In genomic region chr14:54180271-54180670, GRCm38 (mm10) we compare ENCODE assay signal across 11 mouse cellular contexts.
DNase-seq lines count a peak whose midpoint lies in the region; ATAC-seq lines count a peak whose summit lies in the region.
"Had no signal": no experiment of that assay in that cellular context is flagged by ENCODE, and none has a peak within 500 bp of the region (broad histone marks: within the 10 kb centered on the region; RNA-seq: fewer than 3 reads in every experiment).

No protein-coding gene starts in this region.

- 47% methylated on average over 3 of the region's 3 CpGs for WGBS in heart, embryonic 14.5 days
- 45% methylated on average over 3 of the region's 3 CpGs for WGBS in heart, embryonic 15.5 days

- H3K4me1 ChIP-seq in heart, embryonic 14.5 days (ENCODE audit: control insufficient read depth in 2 of 2, insufficient read depth in 2 of 2, low read length in 2 of 2): peaks cover 11 to 32% of the 10 kb centered on the region in 2 experiments
- H3K4me1 ChIP-seq in heart, embryonic 15.5 days (replicated peaks): peaks cover 23% of the 10 kb centered on the region

- no peaks in the 10 kb centered on the region for H3K36me3 ChIP-seq in heart, embryonic 14.5 days (ENCODE audit: control insufficient read depth, insufficient read depth, low read length)
- H3K36me3 ChIP-seq in heart, embryonic 15.5 days: no peaks in the 10 kb centered on the region
- H3K36me3 ChIP-seq: forebrain, embryonic 15.5 days had no signal

- no peaks in the 10 kb centered on the region for H3K27me3 ChIP-seq in heart, embryonic 14.5 days (ENCODE audit: control insufficient read depth, insufficient read depth, low read length)
- H3K27me3 ChIP-seq in heart, embryonic 15.5 days: no peaks in the 10 kb centered on the region
- H3K27me3 ChIP-seq: forebrain, embryonic 15.5 days had no signal

- H3K9ac ChIP-seq in heart, embryonic 14.5 days (ENCODE audit: low read length): no peak overlapping the region
- H3K9ac ChIP-seq in heart, embryonic 15.5 days: no peak overlapping the region
- H3K9ac ChIP-seq: forebrain, embryonic 15.5 days had no signal

- H3K4me2 ChIP-seq in heart, embryonic 14.5 days (ENCODE audit: low read length): no peak overlapping the region
- no peak overlapping the region for H3K4me2 ChIP-seq in heart, embryonic 15.5 days
- H3K4me2 ChIP-seq: forebrain, embryonic 15.5 days; liver, embryonic 11.5 days had no signal

- H3K4me3 ChIP-seq in heart, embryonic 14.5 days (ENCODE audit: control insufficient read depth in 1 of 2, insufficient read depth in 1 of 2, low read depth in 1 of 2, low read length in 2 of 2): no peak overlapping the region
- H3K4me3 ChIP-seq in heart, embryonic 15.5 days: no peak overlapping the region
- H3K4me3 ChIP-seq: forebrain, embryonic 15.5 days had no signal

- ATAC-seq in heart, embryonic 14.5 days (ENCODE audit: insufficient number of reproducible peaks, insufficient read depth, low FRiP score, low read depth): peak; percentile 19; the same call in 1 of the 2 replicates
- ATAC-seq in heart, embryonic 15.5 days (replicated peaks; ENCODE audit: insufficient number of reproducible peaks, insufficient read depth, low FRiP score, low read depth): no peak; the same call in 1 of the 2 replicates
- ATAC-seq: forebrain, embryonic 15.5 days had no signal

- no peaks in the 10 kb centered on the region for H3K9me3 ChIP-seq in heart, embryonic 14.5 days (ENCODE audit: control insufficient read depth, low read length)
- H3K9me3 ChIP-seq in heart, embryonic 15.5 days (replicated peaks): no peaks in the 10 kb centered on the region
- H3K9me3 ChIP-seq: forebrain, embryonic 15.5 days had no signal

- intact Hi-C loops in left cerebral cortex, postnatal 4 days (cut with DNase I): no loop called here
- intact Hi-C loops in left cerebral cortex, postnatal 14 days (cut with DNase I): no loop called here

- peak overlapping the region in 1 of 2 experiments; percentile 21; a peak in 2 of 4 replicates for H3K27ac ChIP-seq in heart, embryonic 14.5 days (replicated peaks in 1 of 2; ENCODE audit: control insufficient read depth in 1 of 2, insufficient read depth in 1 of 2, low read depth in 2 of 2, low read length in 2 of 2)
- H3K27ac ChIP-seq in heart, embryonic 15.5 days: peak overlapping the region; percentile 64
- H3K27ac ChIP-seq: forebrain, embryonic 15.5 days had no signal

- no peak for DNase-seq in heart, adult 8-10 months (ENCODE audit: low spot score)
- peak; percentile 38 for DNase-seq in left cerebral cortex, postnatal 4 days
- no peak for DNase-seq in left cerebral cortex, postnatal 14 days (ENCODE audit: low spot score in 2 of 2)
- peak; percentile 45 for DNase-seq in heart, postnatal 4 days
- no peak for DNase-seq in adrenal gland, adult 18-20 months (ENCODE audit: low spot score in 2 of 2)
- DNase-seq: adrenal gland, adult 8-10 months; right cerebral cortex, postnatal 14 days had no signal

Comparison
In these comparisons a context has a peak if more than half of its experiments do, and no peak if none do; other contexts are left out.
1. DNase-seq: peak in left cerebral cortex, postnatal 4 days (single experiment) and heart, postnatal 4 days (single experiment); none in heart, adult 8-10 months (single experiment), left cerebral cortex, postnatal 14 days (0 of 2) and adrenal gland, adult 18-20 months (0 of 2).